Mouse (Mus musculus) forebrain, embryonic 13.5 days (tissue): ENCODE data around the gene Cyp2d11. TPM values are rescaled to one million over a fixed set of nuclear protein-coding genes. Genes with fewer than 3 reads are reported as not detected.
A peak's percentile ranks its signal among the peaks of the same experiment; 100 is the strongest.
"Not testable (repeated sequence)": the region's sequence is repeated elsewhere in the genome, so short reads cannot be mapped to it uniquely, and the experiment has no call there.

Source experiments
- ATAC-seq: fragments of 200-750 bp; cut with Nextera tagmentation; 2 replicates; pipeline ENCODE4 v1.8.0; 2017
- H3K27ac ChIP-seq: fragments of 300-500 bp; sonication (generic); 2 replicates; pipeline ENCODE4 v1.5.1; 2015; ENCODE audit warnings: inconsistent platforms, mild to moderate bottlenecking, moderate library complexity
- H3K27me3 ChIP-seq: fragments of 300-500 bp; sonication (generic); 2 replicates; pipeline ENCODE4 v1.6.1; 2015; ENCODE audit warnings: mild to moderate bottlenecking, inconsistent platforms
- H3K36me3 ChIP-seq: fragments of 300-500 bp; sonication (generic); 2 replicates; pipeline ENCODE4 v1.6.1; 2015; ENCODE audit warnings: mild to moderate bottlenecking, inconsistent platforms; ENCODE audit not compliant: poor library complexity, severe bottlenecking
- H3K4me1 ChIP-seq: fragments of 300-500 bp; sonication (generic); 2 replicates; pipeline ENCODE4 v1.6.1; 2015; ENCODE audit warnings: inconsistent platforms
- H3K4me2 ChIP-seq: fragments of 300-500 bp; sonication (generic); 2 replicates; pipeline ENCODE4 v1.6.1; 2015; ENCODE audit warnings: inconsistent platforms, mild to moderate bottlenecking, moderate library complexity
- H3K4me3 ChIP-seq: fragments of 300-500 bp; sonication (generic); 2 replicates; pipeline ENCODE4 v1.5.1; 2015; ENCODE audit warnings: mild to moderate bottlenecking, inconsistent platforms
- H3K9ac ChIP-seq: fragments of 300-500 bp; sonication (generic); 2 replicates; pipeline ENCODE4 v1.6.1; 2015; ENCODE audit warnings: mild to moderate bottlenecking, inconsistent platforms
- H3K9me3 ChIP-seq: fragments of 300-500 bp; sonication (generic); replicated peaks from 2 replicates; pipeline ENCODE4 v1.6.1; 2016; ENCODE audit warnings: inconsistent platforms
- WGBS: fragments of 180-500 bp; shearing (Covaris S2); methylation state at CpG from one replicate; pipeline ENCODE4 v1.1.7; 2015; 5-methylcytosine and 5-hydroxymethylcytosine counted together
- polyA plus RNA-seq: library from polyadenylated mRNA; unstranded; fragments of >200 nt; fragmentation: Nextera tagmentation; extraction: Ambion mirVana; gene quantifications from 2 replicates; pipeline ENCODE4 v1.2.1, GENCODE M21; 2015

Cyp2d11 gene
- polyA plus RNA-seq, 1 experiment from 2014 or later, result not detected

- H3K4me2 ChIP-seq, result no peak within 1 kb of the TSS
- no peak for ATAC-seq
- H3K27me3 ChIP-seq, result no peaks in the 10 kb centered on the region
- H3K9me3 ChIP-seq, result no peaks in the 10 kb centered on the region
- H3K27ac ChIP-seq, result no peak within 1 kb of the TSS
- no peaks in the 10 kb centered on the region for H3K4me1 ChIP-seq
- H3K9ac ChIP-seq, result no peak within 1 kb of the TSS
- WGBS, result 93% methylated on average over 6 of the region's 6 CpGs
- no peaks in the 10 kb centered on the region for H3K36me3 ChIP-seq
- no peak within 1 kb of the TSS for H3K4me3 ChIP-seq
Observed at GRCm38 (mm10) chr15:82406981-82407380, 13.2 kb upstream of the Cyp2d11 start, which contains the start of gene Cyp2d10. TSS of gene Cyp2d10 (minus strand) at chr15:82407195.

DNA sequence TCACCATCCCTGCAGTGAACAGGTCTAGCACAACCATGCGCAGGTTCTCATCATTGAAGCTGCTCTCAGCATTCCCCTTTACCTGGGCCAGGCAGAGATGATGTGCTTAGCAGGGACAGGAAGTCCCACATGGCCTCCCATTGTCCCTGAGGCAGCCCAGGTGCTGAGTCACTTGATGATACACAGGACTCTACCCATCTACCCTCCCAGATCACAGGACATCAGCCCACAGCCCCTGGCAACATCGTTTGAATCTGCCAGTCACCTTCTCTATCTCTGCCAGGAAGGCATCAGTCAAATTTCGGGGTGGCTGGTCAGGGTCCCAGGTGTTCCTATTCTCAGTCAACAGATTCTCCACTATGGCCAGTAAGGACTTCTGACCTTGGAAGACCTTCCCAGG is 10.3 kb upstream of the Cyp2d11 start:
- Histone ChIP-seq H3K9me3 (no peaks in the 10 kb centered on the region), H3K27me3 (no peaks in the 10 kb centered on the region), H3K4me3 (no peak overlapping the region), H3K36me3 (no peaks in the 10 kb centered on the region), H3K27ac (no peak overlapping the region), H3K4me2 (no peak overlapping the region), H3K4me1 (no peaks in the 10 kb centered on the region), H3K9ac (no peak overlapping the region)
- WGBS, result 86% methylated on average over 3 of the region's 3 CpGs
- no peak for ATAC-seq

- H3K36me3 ChIP-seq, result no peaks in the 10 kb centered on the region
- no peaks in the 10 kb centered on the region for H3K4me1 ChIP-seq
- no peak overlapping the region for H3K4me3 ChIP-seq
- no peak overlapping the region for H3K27ac ChIP-seq
- H3K27me3 ChIP-seq, result no peaks in the 10 kb centered on the region
- H3K9ac ChIP-seq, result no peak overlapping the region
- 93% methylated on average over 9 of the region's 9 CpGs for WGBS
- H3K4me2 ChIP-seq, result no peak overlapping the region
- no peak for ATAC-seq
- no peaks in the 10 kb centered on the region for H3K9me3 ChIP-seq
Observed at GRCm38 (mm10) chr15:82403606-82404005, 9.8 kb upstream of the Cyp2d11 start.

DNA sequence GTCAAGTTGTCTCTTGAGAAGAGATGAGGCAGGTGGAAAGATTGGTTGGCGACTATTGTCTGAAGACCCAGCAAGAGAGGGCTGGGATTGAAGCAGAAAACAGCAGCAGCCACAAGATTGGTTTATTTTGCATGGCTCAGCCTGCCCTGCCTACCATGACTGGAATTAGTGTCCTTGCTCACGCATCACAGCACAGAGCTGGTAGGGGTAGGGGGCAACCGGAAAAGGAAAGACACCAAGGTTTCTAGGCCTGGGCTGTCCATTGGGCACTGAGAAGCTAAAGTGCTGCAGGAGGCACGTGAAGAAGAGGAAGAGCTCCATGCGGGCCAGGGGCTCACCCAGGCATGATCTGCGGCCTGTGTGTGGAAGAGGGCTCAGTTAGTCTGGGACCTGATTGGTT is 8.9 kb upstream of the Cyp2d11 start:
- no peak overlapping the region for H3K4me3 ChIP-seq
- H3K9me3 ChIP-seq, result no peaks in the 10 kb centered on the region
- H3K9ac ChIP-seq, result no peak overlapping the region
- 85% methylated on average over 6 of the region's 6 CpGs for WGBS
- no peaks in the 10 kb centered on the region for H3K4me1 ChIP-seq
- no peak overlapping the region for H3K27ac ChIP-seq
- no peaks in the 10 kb centered on the region for H3K27me3 ChIP-seq
- no peak for ATAC-seq
- no peak overlapping the region for H3K4me2 ChIP-seq
- H3K36me3 ChIP-seq, result no peaks in the 10 kb centered on the region

DNA sequence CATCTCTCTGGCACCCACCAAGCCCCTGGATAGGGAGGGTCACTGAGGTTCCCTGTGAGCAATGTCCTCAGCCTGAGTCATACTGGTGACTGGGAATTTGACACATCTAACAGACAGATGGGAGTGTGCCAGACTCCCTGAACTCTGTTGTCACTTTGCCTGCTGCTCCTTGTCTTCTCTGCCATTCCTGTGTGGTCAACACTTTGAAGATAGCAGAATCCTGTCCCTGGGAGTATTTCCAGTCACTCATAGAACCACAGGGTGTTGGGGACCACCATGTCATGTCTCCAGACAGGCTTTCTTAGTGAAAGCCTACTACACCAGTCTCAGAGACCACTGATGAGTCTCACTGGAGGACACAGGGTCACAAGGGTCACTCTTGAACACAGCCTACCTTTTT is 8.3 kb upstream of the Cyp2d11 start:
- ATAC-seq, result no peak
- no peak overlapping the region for H3K27ac ChIP-seq
- no peak overlapping the region for H3K4me2 ChIP-seq
- no peak overlapping the region for H3K4me3 ChIP-seq
- H3K9ac ChIP-seq, result no peak overlapping the region
- no peaks in the 10 kb centered on the region for H3K36me3 ChIP-seq
- no peaks in the 10 kb centered on the region for H3K9me3 ChIP-seq
- no peaks in the 10 kb centered on the region for H3K27me3 ChIP-seq
- H3K4me1 ChIP-seq, result no peaks in the 10 kb centered on the region

DNA sequence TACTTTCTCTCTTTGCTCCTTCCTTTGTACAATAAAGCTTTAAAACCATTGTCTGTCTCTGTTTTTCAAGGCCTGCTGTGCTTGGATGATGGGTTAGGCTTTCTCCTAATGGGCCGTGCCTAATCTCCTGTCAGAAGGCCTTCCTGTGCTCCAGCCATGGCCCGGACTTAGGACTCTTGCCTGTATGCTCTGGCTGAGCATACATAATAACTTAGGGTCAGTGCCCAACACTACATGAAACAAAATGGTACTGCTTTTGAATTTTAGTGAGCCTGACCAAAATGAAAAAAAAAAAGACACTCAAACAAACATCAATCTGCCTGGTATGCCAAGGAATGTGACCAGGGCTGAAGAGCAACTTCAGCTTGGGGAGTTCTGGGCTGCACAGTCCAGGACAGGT is 7.7 kb upstream of the Cyp2d11 start:
- Histone ChIP-seq H3K9ac (no peak overlapping the region), H3K4me3 (no peak overlapping the region), H3K36me3 (no peaks in the 10 kb centered on the region), H3K4me1 (no peaks in the 10 kb centered on the region), H3K4me2 (no peak overlapping the region), H3K27me3 (no peaks in the 10 kb centered on the region), H3K27ac (no peak overlapping the region), H3K9me3 (no peaks in the 10 kb centered on the region)
- WGBS, result 53% methylated on average over 2 of the region's 2 CpGs
- no peak for ATAC-seq

DNA sequence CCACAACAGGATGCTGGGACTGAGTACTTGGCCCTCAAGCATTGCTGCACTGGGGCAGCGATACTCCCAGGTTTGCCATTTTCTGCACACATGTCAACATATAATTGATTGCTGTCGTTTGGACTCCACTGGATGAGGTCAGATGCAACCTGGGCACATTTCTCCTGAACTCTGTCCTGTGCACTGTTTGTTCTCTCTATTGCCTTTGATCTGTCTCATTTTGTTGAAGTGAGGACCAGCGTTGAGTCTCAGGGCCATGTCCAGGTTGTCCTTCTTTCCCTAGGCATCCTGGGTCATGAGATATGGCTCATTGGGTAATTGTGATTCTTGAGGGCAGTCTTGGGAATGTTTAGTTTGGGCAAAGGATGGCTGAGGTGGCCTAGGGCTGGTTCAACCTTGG is 2.1 kb upstream of the Cyp2d11 start:
- H3K4me2 ChIP-seq, H3K9ac ChIP-seq, H3K27me3 ChIP-seq, H3K4me3 ChIP-seq, ATAC-seq, H3K4me1 ChIP-seq, H3K27ac ChIP-seq, H3K36me3 ChIP-seq, H3K9me3 ChIP-seq: not testable (repeated sequence)
- 83% methylated on average over 3 of the region's 3 CpGs for WGBS

- H3K27ac ChIP-seq, ATAC-seq, H3K9ac ChIP-seq, H3K36me3 ChIP-seq, H3K4me2 ChIP-seq, H3K27me3 ChIP-seq, H3K4me1 ChIP-seq, H3K4me3 ChIP-seq, H3K9me3 ChIP-seq: not testable (repeated sequence)
- 93% methylated on average over 10 of the region's 10 CpGs for WGBS
Observed at GRCm38 (mm10) chr15:82389916-82390315, 3.9 kb downstream of the Cyp2d11 start.

- WGBS, result 84% methylated on average over 2 of the region's 2 CpGs
Observed at GRCm38 (mm10) chr15:82385729-82386128, 8.1 kb downstream of the Cyp2d11 start.

GRCm38 (mm10) chr15:82382441-82382840 is 11.4 kb downstream of the Cyp2d11 start:
- H3K4me2 ChIP-seq, result no peak overlapping the region
- no peaks in the 10 kb centered on the region for H3K36me3 ChIP-seq
- no peak overlapping the region for H3K4me3 ChIP-seq
- H3K9me3 ChIP-seq, result no peaks in the 10 kb centered on the region
- H3K27me3 ChIP-seq, result no peaks in the 10 kb centered on the region
- peaks cover 16% of the 10 kb centered on the region for H3K4me1 ChIP-seq
- ATAC-seq, result no peak
- no peak overlapping the region for H3K9ac ChIP-seq
- no peak overlapping the region for H3K27ac ChIP-seq
- WGBS, result 91% methylated on average over 2 of the region's 2 CpGs

More at GRCm38 (mm10) chr15:82385729-82386128, 8.1 kb downstream of the Cyp2d11 start:
- Histone ChIP-seq H3K27ac (no peak overlapping the region), H3K4me3 (no peak overlapping the region), H3K9ac (no peak overlapping the region), H3K27me3 (no peaks in the 10 kb centered on the region; the same call in 1 of the 2 replicates), H3K9me3 (no peaks in the 10 kb centered on the region), H3K4me1 (peaks cover 3% of the 10 kb centered on the region), H3K4me2 (no peak overlapping the region), H3K36me3 (no peaks in the 10 kb centered on the region)
- no peak for ATAC-seq

GRCm38 (mm10) chr15:82380714-82381062 is 13.1 kb downstream of the Cyp2d11 start:
- H3K27me3 ChIP-seq, result no peaks in the 10 kb centered on the region
- H3K9me3 ChIP-seq, result no peaks in the 10 kb centered on the region
- 39% methylated on average over 7 of the region's 7 CpGs for WGBS
- peak overlapping the region; percentile 28; the same call in 1 of the 2 replicates for H3K9ac ChIP-seq
- H3K4me1 ChIP-seq, result peaks cover 29% of the 10 kb centered on the region
- no peak overlapping the region for H3K27ac ChIP-seq
- H3K36me3 ChIP-seq, result no peaks in the 10 kb centered on the region
- H3K4me3 ChIP-seq, result peak overlapping the region; percentile 35
- H3K4me2 ChIP-seq, result peak overlapping the region; percentile 60
- no peak for ATAC-seq

- Histone ChIP-seq H3K27me3 (no peaks in the 10 kb centered on the region), H3K4me3 (peak within 1 kb of the TSS; percentile 35), H3K9me3 (no peaks in the 10 kb centered on the region), H3K9ac (peak within 1 kb of the TSS; percentile 28), H3K36me3 (no peaks in the 10 kb centered on the region), H3K27ac (no peak within 1 kb of the TSS), H3K4me2 (peak within 1 kb of the TSS; percentile 60), H3K4me1 (peaks cover 29% of the 10 kb centered on the region)
- WGBS, result under 1% methylated on average over 17 of the region's 24 CpGs
- ATAC-seq, result peak; percentile 80
Observed at GRCm38 (mm10) chr15:82379871-82380713, 13.7 kb downstream of the Cyp2d11 start, which contains the start of gene Cyp2d22. TSS of gene Cyp2d22 (minus strand) at chr15:82380260.

- 19% methylated on average over 7 of the region's 7 CpGs for WGBS
- peak overlapping the region; percentile 60 for H3K4me2 ChIP-seq
- H3K9me3 ChIP-seq, result no peaks in the 10 kb centered on the region
- peak overlapping the region; percentile 24 for H3K9ac ChIP-seq
- peaks cover 29% of the 10 kb centered on the region for H3K4me1 ChIP-seq
- H3K27ac ChIP-seq, result no peak overlapping the region
- no peaks in the 10 kb centered on the region for H3K27me3 ChIP-seq
- H3K36me3 ChIP-seq, result no peaks in the 10 kb centered on the region
- peak overlapping the region; percentile 35 for H3K4me3 ChIP-seq
- ATAC-seq, result 0 out of 2 replicates have a peak, but pooled peaks have one; percentile 13
Observed at GRCm38 (mm10) chr15:82379511-82379870, 14.3 kb downstream of the Cyp2d11 start.
